Mouse (Mus musculus) induced T-regulatory cell, adult 2 months (primary cell): ENCODE results near the gene Fndc10.
"Not testable (repeated sequence)": the region's sequence is repeated elsewhere in the genome, so short reads cannot be mapped to it uniquely, and the experiment has no call there.

Experiments used
- DNase-seq: peaks from one replicate; pipeline ENCODE4 v3.0.0-alpha.2; 2012; ENCODE audit warnings: low read depth

The Fndc10 gene

DNA sequence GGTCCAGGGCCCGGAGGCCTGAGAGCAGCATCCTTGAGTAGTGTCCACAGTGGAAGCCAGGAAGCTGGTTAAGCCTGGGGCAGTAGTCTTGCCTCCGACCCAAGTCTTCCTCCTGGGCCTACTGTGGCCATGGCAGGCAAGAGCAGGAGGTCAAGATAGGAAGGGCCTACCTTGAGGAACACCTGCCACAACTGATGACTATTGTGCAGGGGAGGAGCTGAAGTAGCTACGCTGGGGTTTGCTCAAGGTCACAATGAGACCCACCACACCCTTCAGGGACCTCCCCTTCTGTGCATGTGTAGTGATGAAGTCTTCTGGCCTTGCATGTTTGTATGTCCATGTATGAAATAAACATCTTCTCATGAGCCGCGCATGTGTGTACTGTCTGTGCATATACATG is 41.6 kb downstream of the Fndc10 start:
- no peak for DNase-seq

DNA sequence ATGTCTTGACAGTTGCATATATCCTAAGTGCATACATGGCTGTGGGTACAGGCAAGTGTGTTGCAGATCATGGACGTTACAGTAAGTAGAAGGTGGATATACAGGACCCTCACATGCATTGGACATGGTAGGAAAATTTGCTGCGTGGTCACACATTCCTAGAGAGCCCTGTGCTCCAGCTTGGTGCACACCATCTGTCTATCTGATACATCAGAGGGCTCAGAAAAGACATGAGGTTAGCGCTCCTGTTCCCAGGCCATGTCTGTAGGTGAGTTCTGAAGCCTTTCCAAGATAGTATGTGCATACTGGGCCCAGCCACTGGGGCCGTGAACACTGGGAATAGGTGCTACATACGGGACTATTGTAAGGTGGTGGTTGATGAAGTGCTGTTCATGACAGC is 42.3 kb downstream of the Fndc10 start:
- no peak for DNase-seq

DNA sequence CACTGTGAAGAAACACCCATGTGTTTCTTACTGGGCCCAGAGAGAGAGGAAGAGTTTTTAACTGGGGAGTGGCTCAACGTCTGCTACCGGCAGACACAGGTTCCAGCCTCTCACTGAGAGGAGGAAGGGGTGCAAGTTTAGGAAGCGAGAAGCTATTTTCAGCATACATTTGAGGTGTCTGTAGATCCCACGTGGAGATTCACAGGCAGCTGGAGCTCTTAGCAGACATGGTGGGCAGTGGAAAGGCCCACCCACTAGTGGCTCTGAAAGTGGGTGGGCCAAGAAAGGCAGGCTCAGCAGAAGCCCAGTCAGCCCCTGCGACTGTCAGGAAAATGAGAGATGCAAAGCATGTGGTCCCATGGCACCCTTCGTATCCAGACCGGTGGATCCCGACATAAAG is 44.1 kb downstream of the Fndc10 start:
- DNase-seq, result no peak

DNA sequence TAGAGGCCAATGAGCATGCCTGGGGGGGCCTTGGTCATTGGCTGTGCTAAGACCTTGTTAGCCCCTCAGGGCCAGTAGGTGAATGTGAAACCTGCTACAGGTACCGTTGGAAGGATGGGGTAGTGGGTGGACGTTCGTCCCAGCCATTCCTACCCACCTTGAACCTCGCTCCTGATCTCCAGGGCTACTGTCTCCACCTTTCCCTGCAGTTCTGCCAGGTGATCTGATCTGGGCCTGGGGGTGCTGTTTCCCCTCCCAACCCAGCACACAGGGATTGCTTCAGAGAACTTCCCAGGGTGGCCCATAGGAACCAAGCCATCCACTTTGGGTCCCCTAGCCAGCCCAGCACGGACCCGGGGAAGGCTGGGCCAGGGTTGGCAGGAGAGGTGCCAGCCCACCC is 45.0 kb downstream of the Fndc10 start:
- DNase-seq, result no peak

DNA sequence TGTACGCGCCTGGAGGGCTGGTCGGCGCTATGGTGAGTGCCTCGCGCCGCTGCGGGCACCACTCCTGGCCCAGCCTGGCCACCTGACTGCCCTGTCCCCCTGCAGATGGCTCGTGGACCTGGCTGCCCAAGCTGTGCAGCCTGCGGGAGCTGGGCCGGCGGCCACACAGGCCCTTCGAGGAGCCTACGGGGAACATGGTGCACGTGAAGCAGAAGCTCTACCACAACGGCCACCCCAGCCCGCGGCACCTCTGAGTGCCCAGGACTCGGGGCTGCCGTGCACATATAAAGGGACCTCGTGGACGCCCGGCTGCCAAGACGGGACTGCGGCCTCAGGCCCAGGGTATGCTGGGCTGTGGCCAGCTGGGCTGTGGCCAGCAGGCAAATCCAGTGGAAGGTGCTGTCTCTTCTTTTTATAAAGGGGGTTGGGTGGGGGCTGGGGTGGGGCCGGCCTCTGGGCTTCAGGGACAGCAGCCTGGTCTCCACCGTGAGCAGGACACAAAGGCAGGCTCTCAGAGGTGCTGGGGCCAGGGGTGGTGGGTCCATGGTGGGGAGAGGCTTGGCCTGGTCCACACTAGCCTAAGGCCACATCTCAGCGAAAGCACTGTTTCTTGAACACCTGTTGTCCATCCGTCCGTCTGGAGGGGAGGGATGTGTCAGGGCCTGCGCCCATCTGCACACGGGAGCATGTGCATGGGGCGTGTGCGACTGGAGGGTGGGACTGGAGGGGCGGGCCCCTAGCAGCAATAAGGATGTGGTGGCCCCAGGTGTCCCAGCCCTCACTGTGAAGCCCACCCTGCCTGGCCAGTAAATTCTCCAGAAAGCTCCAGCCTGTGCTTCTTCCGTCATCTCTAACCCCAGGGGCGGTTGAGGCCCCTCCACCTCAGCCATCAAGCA is 45.8 kb downstream of the Fndc10 start:
- DNase-seq, result no peak

DNA sequence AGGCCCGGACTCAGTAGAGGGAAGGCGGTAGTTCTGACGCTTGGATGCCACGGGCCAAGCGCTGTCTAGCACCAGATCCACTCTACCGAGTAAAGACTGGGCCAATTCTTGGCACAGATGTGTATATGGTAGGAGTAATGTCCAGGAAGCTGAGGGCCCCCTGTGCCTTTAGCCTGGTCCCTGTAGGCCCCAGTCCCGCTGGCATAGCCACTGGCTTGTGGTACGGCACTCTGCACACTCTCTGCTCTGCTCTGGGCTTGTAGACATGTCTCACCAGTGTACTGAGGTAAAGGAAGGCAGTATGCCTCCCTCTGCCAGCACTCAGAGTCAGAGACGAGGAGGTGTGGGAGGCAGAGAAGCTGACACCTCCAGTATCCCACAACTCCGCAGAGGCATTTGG is 46.5 kb downstream of the Fndc10 start:
- DNase-seq, result not testable (repeated sequence)

DNA sequence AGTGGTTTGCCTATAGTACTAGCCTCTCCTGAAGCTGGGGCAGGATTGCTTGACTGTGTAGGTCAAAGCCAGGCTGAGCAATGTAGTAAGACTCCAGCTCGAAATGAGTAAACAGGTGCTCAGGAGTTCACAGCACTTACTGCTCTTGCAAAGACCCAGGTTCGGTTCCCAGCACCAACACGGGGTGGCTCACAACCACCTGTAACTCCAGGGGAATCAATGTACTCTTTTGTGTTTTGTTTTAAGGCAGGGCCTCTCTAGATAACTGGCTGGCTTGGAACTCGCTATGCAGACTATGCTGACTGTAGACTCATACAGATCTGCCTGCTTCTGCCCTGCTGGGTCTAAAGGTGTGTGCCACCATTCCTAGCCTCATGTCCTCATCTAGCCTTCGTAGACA is 48.5 kb downstream of the Fndc10 start:
- no peak for DNase-seq

DNA sequence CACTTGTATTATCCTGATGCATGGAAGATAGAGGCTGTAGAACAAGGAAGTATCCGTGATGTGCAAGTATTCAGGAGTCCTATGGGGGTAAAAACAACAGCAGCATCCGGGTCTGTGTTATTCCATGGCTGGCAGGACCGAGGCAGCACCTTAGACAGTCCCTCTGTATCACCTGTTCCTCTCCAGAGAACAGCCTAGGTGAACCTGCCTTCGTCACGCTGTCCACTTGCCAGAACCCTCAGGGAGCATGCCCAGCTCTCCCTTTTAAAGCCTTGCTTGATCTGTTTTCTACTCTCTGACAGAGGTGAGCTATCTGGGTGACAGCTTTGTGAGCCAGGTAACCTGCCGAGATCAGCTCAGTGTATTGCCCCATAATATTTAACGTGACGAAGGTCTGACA is 50.3 kb downstream of the Fndc10 start:
- DNase-seq, result no peak

DNA sequence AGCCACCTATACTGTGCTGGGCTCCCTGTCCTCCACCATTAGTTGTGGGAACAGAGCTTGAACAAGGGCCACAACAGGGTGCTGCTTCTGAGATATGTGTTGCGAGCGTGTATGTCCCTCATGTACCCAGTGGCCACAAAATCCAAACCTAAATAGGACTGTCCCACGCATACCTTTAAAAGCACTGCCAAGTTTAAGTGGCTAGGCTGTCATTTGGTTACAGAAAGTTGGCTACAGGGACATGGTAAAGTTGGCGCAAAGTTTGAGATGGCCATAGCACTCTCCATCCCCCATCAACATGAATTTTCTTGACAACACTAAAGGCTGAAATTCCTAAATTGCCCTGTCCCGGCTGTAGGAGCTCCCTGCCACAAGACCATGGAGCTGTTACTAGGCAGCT is 51.0 kb downstream of the Fndc10 start:
- no peak for DNase-seq
